Mouse (Mus musculus) urinary bladder, postnatal 4 days (tissue): Measurements from ENCODE around the gene Glis3.

Experiments
- DNase-seq, 2 experiments: peaks; one replicate each; pipeline ENCODE4 v3.0.0; 2021 to 2022; ENCODE audit warnings: low spot score in 2 of 2

Glis3 gene

DNA sequence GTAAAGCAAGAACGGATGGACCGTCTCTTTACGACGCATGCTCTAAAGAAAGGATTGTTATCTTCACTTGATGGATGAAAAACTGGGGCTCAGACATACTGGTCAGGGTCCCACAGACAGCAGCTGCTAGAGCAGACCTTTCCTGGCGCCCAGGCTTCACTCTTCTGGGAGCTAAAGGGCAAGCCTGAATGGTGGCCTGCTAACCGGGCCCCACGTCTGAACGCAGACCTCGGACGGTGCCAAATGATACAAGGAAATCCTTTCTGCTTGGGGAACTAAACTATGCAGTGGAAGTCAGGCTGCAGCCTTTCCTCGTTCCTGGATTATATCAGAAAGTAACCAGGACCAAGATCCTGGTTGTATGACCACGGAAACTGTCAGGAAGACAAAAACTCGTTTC, 86.9 kb downstream of the Glis3 start:
- DNase-seq = no peak

DNA sequence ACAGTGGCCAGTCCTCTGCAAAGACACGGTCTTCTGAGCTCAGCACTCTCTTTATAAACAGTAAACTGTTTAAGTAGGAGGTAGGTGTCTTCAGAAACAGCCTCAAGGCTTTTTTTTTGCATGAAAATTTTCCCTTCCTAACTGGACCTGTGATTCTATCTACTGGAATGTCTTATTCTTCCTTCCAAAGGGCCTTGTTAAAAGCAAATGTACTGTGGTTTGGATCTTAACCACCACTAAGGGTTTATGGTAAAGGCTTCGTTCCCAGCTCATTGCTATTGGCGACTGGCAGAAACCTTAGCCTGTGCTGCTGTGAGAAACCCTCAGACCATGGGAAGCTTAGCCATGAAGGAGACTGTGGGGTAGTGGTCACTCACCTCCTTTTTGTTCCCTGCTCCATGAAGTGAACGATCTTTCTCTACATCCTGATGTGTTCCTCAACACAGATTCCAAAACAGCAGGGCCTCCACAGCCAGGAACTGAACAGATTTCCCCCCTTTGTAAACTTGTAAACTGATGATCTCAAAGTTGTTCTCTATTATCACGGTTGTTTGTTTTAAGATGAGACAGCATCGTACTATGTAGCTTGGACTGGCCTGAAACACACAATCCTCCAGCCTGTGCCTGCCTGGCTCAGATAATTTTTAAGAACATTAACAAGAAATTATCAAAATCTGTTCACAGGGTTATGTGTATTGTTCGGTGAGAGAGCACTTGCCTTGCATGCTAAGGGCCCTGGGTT, 88.0 kb downstream of the Glis3 start:
- no peak for DNase-seq

- no peak for DNase-seq
These were observed 99.4 kb downstream of the Glis3 start for GRCm38 (mm10) chr19:28580499-28580898.

- no peak for DNase-seq
These were observed 100.0 kb downstream of the Glis3 start for GRCm38 (mm10) chr19:28579724-28580375.

DNA sequence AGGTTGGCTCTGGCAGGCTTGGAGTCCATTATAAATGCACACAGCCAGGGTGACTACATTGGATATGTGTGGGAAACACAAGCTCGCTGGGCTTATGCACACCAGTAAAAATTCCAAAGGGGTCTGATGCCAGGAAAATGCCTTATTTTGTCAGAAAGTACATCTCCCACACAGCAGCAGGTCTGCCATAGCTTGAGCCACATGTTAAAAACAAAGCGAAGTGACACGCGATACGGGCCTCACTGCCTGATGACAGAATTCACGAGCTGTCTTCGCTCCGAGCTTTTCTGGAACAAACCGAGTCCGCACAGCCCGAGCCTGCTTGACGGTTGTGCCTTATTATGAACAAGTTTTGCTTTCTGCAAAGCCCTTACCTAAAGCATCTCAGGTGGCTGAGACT, 102.9 kb downstream of the Glis3 start:
- no peak for DNase-seq

DNA sequence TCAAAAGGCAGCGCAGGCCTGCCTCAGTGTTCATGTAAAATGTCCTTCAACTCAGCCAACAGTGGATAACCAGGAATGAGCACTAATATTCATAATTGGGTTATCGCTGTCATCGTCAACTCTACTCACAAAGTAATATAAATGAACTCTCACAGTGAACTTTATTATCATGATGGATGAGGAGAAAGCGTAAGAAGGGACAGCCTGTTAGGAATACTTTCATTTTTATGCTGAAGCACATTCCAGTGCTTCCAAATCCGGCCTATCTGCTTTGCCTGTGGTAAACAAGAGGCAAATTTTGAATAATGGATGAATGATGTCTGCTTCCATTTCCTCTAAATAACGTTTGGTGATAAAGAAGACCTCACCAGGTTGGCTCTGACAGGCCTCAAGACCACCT, 103.3 kb downstream of the Glis3 start:
- no peak for DNase-seq

DNA sequence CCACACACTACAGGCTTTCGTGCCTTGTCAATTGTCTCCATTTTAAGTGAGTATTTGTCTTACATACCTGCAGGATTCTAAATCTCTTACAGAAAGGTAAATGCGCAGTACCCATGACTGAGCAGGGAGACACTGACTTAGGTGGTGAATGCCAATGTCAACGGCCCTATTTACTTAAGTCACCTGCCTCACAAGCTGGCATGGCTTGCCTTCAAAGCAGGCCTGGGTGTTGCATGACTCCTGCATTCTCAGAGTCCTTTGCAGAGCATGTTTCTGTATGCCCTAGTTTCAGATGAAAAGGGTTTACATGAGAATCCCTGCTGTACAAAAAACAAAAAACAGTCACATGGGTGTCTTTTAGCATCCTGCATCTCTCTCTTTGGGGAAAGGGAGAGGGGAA, 106.2 kb downstream of the Glis3 start:
- DNase-seq = no peak

DNA sequence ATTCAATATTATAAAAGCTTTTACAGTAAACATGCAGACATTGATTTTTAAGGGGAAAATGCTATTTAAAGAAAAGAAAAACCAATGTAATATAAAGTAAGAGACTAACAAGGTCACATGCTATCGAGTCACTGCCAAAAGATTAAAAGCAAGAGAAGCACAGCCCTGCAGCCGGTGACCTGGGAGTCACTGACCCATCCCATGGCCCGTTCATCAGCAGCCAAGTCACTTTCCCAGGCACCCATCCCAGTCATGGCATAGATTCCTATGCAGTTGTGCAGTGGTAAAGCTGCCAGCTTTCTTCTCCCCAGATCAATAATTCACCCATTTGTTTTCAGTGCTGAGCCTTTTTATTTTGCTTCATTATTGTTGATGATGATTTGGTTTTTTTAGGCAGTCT, 110.0 kb downstream of the Glis3 start:
- no peak for DNase-seq

DNA sequence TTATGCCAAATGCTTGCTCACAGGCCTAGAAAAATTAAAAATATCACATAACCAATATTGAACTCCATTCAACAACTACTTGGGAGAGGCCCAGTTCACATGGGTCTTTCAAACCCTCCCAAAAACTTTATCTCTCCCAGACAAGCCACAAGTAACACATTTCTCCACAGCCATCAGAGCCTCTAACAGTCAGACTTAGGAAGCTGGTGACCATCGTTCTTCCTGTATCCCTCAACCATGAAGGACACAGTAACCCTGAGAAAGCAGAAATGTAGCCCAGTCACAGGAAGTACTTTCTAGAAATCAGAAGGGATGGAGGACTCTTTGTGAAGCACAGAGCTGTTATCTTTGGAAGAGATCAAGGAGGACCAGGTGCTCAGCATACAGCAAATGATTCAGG, 112.8 kb downstream of the Glis3 start:
- no peak for DNase-seq

- no peak for DNase-seq
These were observed 113.3 kb downstream of the Glis3 start for GRCm38 (mm10) chr19:28566554-28566953.

DNA sequence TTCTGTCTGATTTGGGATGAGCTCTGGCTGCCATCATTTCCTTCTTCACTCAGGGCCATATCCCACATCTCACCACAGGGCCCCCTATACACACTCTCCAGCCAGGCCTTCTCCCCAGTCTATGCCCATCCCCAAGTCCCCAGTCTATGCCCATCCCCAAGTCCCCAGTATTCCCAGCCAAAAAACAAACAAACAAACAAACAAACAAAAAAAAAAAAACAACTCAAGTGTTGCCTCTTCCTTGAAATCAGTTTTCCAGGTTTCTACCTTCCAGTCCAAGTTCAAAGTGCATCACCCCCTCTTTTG, 118.2 kb downstream of the Glis3 start:
- DNase-seq = no peak

- DNase-seq = no peak
These were observed 118.8 kb downstream of the Glis3 start for GRCm38 (mm10) chr19:28560801-28561696.

DNA sequence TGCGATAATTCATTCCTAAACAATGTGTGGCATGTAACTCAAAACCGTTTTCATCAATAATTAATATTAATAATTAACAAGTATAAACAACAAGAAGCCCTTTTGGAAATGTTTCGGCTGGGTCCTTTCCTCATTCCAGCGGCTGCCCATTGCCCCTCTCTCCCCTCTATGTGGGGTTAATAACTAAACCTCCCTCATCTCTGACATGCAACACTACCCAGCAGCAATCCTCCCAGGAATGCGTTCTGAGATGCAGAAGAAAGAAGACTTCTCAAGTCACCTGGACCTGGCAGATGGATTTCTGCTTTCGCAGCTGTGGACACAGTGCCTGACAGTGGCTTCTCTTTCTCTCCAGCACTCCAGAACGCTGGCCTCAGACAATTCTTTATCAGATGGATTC, 120.0 kb downstream of the Glis3 start:
- DNase-seq = no peak

DNA sequence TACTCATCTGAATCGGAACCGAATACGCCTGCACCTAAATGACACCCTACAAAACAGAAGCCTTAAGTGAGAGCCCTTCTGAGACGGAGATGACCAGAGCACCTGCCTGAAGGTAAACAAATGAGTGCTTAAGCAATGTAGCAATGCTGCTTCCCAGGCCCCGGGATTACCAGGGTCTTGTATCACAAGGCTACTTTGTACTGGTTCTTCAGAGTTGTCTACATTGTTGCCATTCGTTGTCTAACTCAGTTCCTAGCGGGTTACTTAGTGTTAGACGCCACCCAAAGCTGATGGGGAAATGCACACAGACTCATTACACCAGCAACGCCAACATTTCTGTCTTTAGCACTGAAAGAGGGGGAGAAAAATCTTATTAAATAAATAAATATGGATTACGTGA, 120.5 kb downstream of the Glis3 start:
- no peak for DNase-seq

GRCm38 (mm10) chr19:28558661-28559060, 121.2 kb downstream of the Glis3 start:
- no peak for DNase-seq

- no peak for DNase-seq
These were observed 122.1 kb downstream of the Glis3 start for GRCm38 (mm10) chr19:28557559-28558328.

GRCm38 (mm10) chr19:28555181-28555929, 124.5 kb downstream of the Glis3 start:
- DNase-seq = no peak

DNA sequence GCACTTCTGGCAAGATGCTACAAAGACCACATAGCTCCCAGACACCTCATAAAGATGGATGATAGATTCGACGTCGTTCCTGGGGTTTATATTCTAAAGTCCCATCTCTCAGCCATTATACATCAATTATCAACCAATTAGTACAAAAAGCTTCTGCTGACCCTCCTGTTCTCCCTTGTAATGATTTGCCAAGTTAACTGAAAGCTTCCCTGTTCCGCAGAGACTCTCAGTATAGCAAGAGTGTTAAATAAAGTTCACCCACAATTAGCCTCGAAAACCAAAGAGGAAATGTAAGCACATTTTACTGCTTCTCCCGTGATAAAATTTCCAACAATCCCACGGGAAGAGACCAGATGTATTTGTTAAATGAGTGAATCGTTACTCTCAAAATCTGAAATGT, 129.3 kb downstream of the Glis3 start:
- no peak for DNase-seq

DNA sequence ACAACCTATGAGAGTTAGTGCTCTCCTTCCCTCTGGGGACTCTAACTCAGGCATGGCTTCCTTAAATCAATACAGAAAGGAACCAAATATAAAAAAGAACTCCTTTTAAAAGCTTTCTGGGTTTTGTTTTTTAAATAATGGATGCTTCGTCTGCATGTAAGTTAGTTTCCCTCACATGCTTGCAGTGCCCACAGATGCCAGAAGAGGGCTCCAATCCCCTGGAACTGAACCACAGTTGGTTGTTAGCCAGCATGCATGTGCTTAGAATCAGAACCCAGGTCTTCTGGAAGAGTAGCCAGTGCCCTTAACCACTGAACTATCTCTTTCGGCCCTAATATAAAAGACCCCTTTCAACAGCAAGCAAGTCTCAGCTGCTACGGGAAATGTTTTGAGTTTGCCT, 132.9 kb downstream of the Glis3 start:
- no peak for DNase-seq

GRCm38 (mm10) chr19:28545493-28545892, 134.4 kb downstream of the Glis3 start:
- no peak for DNase-seq

- DNase-seq = no peak
These were observed 141.1 kb downstream of the Glis3 start for GRCm38 (mm10) chr19:28538813-28539212.
